Mouse (Mus musculus) embryonic fibroblast, embryonic 13.5 days (primary cell): Measurements from ENCODE around the gene Ubtf. TPM values are rescaled to one million over a fixed set of nuclear protein-coding genes. Genes with fewer than 3 reads are reported as not detected.

Source experiments
- H3K27ac ChIP-seq: 2 replicates; pipeline ENCODE4 v1.5.1; 2012; ENCODE audit warnings: low read length, control low read depth, inconsistent platforms; ENCODE audit not compliant: insufficient read depth
- H3K4me1 ChIP-seq: 2 replicates; pipeline ENCODE4 v1.6.1; 2011; ENCODE audit warnings: low read length; ENCODE audit not compliant: control insufficient read depth, insufficient read depth
- H3K4me3 ChIP-seq: 2 replicates; pipeline ENCODE4 v1.5.1; 2011; ENCODE audit warnings: mild to moderate bottlenecking, control low read depth, low read length; ENCODE audit not compliant: insufficient read depth
- CTCF ChIP-seq: IDR thresholded peaks from 2 replicates; pipeline ENCODE4 v1.5.1; 2011; ENCODE audit warnings: mild to moderate bottlenecking, control low read depth, low read length, moderate library complexity, borderline replicate concordance; ENCODE audit not compliant: insufficient read depth
- POLR2A ChIP-seq: IDR thresholded peaks from 2 replicates; pipeline ENCODE4 v1.6.1; 2011; ENCODE audit warnings: low read depth, mild to moderate bottlenecking, control low read depth, low read length, moderate library complexity
- polyA plus RNA-seq: library from polyadenylated mRNA; stranded (reverse); fragments of >200 nt; gene quantifications from 2 replicates; pipeline ENCODE4 v1.2.4, GENCODE M21; 2011; ENCODE audit warnings: low read depth; ENCODE audit not compliant: missing spikeins, insufficient read length

Ubtf gene
- polyA plus RNA-seq, 1 experiment = 102 TPM

DNA sequence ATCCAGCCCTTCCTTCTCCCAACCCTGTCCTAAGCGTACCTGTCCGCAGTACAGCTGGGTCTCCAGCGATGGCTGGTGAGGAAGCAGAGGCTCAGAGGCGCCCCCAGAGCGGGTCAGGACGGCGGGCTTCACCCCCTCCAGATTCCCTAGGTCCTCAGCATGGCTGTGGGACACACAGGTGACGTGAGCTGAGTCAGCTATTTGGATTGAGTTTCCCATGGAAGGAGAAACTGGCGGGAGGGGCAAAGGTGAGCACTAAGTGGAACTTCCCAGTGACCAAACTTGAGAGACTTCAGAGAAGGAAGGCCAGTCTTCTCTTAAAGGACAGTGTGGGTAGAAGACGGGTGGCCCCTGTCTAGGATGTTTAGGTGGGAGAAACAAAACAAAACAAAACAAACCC, 38.8 kb upstream of the Ubtf start:
- Histone ChIP-seq H3K4me1 (no peaks in the 10 kb centered on the region), H3K4me3 (no peak overlapping the region), H3K27ac (no peak overlapping the region)
- TF ChIP-seq CTCF (no peak), POLR2A (no peak)

GRCm38 (mm10) chr11:102356636-102357350, 37.3 kb upstream of the Ubtf start:
- H3K4me3 ChIP-seq = no peak overlapping the region
- TF ChIP-seq POLR2A (no peak), CTCF (no peak)
- H3K4me1 ChIP-seq = no peaks in the 10 kb centered on the region
- H3K27ac ChIP-seq = no peak overlapping the region

DNA sequence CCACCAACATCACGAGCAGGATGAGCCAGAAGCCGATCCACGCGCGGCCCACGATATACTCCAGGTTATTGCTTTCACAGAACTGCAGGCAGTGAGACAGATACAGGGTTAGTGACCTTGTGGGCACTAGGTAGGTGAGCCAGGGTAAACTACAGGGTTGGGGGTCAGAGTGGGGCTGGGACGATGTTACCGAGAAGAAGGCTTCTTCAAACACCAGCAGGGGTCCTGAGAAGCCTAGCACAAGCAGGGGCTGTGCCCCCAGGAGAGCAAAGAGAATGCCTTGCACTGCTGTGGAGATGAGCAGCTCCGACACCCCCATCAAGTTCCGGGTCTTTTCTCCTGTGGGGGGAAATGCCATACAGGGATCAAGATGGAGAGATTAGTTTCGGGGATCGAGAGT, 36.6 kb upstream of the Ubtf start:
- no peak overlapping the region for H3K4me3 ChIP-seq
- H3K4me1 ChIP-seq = no peaks in the 10 kb centered on the region
- no peak overlapping the region for H3K27ac ChIP-seq
- TF ChIP-seq POLR2A (no peak), CTCF (no peak)

- TF ChIP-seq POLR2A (no peak), CTCF (no peak)
- Histone ChIP-seq H3K4me1 (no peaks in the 10 kb centered on the region), H3K4me3 (no peak overlapping the region), H3K27ac (no peak overlapping the region)
Measured at GRCm38 (mm10) chr11:102355501-102355900, 36.0 kb upstream of the Ubtf start.

DNA sequence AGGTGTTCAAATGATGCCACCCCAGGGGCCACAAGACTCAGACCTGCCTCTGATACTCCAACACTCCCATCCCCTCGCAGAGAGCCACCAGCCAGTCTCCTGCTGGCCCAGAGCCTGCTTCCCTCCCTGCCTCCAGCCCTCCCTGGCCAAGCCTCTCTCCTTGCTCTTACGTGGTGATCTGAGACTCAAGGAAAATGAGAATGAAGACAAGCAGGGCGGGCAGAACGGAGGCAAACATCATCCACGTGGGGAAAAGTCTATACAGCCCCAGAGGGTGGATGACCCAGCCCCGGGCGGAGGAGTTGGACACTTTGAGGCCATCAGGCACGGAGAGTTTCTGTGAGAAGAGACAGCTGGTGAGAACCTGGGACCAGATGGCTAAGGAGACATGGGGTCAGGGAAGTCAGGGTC, 33.5 kb upstream of the Ubtf start:
- H3K4me1 ChIP-seq = no peaks in the 10 kb centered on the region
- no peak for TF ChIP-seq POLR2A
- no peak for TF ChIP-seq CTCF
- no peak overlapping the region for H3K27ac ChIP-seq
- no peak overlapping the region for H3K4me3 ChIP-seq

DNA sequence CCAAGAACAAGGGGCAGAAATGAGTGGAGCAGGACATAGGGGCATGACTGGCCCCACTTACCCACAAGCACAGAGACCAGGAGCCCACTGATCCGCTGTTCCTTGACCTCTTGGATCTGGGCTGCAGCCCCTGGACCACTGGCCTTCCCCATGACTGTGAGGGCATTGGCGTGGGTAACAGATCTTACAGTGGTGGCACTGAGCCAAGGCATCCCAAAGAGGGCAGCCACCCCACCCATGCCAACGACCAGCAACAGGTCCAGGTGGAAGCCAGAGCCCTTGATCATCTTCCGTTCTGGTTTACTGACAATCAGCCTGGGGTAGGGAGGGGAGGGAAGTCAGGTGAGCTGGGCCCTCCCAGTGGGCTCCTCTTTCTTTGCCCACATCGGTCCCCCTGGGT, 32.8 kb upstream of the Ubtf start:
- TF ChIP-seq POLR2A (no peak), CTCF (no peak)
- H3K27ac ChIP-seq = no peak overlapping the region
- H3K4me1 ChIP-seq = no peaks in the 10 kb centered on the region
- no peak overlapping the region for H3K4me3 ChIP-seq

GRCm38 (mm10) chr11:102350981-102351523, 31.5 kb upstream of the Ubtf start:
- no peak overlapping the region for H3K27ac ChIP-seq
- TF ChIP-seq CTCF = no peak
- no peak overlapping the region for H3K4me3 ChIP-seq
- no peaks in the 10 kb centered on the region for H3K4me1 ChIP-seq

DNA sequence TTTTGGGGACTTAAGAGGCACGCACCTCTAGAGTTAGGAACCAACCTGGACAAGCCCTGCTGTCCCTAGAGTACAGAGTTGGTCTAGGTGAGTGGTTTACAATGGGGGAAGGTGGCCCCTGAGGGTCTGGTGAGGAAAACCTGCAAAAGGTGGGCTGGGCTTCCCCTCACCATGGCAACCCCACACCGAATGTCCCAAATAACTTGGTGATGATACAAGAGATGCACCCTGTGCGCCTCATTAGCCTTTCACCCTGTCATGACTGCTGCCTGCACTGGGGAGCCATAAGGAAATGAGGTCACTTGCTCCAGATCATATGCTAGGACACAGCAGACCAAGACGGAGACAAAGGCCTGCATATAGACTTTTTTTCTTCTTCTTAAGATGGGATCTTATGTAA, 30.9 kb upstream of the Ubtf start:
- H3K4me1 ChIP-seq = no peaks in the 10 kb centered on the region
- TF ChIP-seq POLR2A (no peak), CTCF (no peak)
- H3K27ac ChIP-seq = no peak overlapping the region
- no peak overlapping the region for H3K4me3 ChIP-seq

DNA sequence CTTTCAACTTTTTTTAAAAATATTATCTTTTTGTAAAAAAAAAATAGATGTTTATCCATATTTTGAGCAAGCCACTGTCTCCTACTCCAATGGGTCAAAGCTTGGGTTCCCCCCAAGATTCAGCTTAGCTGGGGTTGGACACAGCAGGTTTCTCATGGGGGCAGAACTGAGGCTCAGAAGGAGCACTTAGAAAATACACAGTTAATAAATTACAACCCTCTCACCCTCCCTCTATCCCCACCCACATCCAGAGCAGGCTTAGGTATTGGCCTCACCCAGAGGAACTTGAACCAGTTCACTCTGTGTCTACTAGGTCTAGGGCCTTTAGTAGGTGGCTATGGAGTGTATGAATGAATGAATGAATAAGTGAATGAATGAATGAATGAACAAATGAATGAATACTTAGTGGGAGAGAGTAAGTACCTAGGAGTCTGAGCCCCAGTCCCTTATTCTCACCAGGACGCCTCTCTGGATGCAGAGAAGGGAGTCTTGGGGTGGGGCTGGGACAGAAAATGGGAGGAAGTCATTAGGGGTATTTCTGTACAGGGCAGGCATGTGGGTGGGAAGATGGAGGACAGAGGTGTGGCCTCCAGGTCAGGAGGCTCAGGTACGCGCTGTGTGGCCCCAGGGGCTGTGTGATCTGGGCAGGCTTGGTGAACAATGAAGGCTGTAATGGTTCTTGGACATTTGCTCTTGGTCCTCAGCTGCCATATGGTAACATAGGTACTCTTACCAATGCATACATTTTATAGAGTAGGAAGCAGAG, 29.8 kb upstream of the Ubtf start:
- Histone ChIP-seq H3K4me3 (no peak overlapping the region), H3K4me1 (no peaks in the 10 kb centered on the region)
- TF ChIP-seq POLR2A (no peak), CTCF (no peak)

DNA sequence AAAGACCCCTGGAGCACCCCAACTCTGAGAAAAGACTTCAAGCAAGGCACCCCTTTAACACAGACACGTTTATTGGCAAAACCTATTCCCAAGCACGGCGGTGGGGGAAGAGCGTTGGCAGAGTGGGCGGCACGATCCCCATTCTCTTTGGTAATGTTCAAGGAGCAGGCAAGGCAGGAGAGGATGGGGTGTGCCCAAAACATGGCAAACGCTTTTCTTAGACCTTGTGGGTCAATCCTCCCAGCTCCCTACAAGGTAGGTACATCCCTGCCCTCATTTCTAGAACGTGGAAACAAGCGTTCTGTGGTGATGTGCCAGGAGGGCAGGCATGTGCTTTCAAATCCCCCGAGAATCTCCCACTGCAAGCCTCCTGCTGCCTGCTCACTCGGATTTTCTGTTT, 29.2 kb upstream of the Ubtf start:
- Histone ChIP-seq H3K27ac (no peak overlapping the region), H3K4me1 (no peaks in the 10 kb centered on the region), H3K4me3 (no peak overlapping the region)
- TF ChIP-seq CTCF = no peak
- no peak for TF ChIP-seq POLR2A

More for the DNA sequence above, 29.8 kb upstream of the Ubtf start:
- no peak overlapping the region for H3K27ac ChIP-seq
